Mouse (Mus musculus) embryonic facial prominence, embryonic 11.5 days (tissue): ENCODE results near the gene Klf3. TPM values are rescaled to one million over a fixed set of nuclear protein-coding genes. Genes with fewer than 3 reads are reported as not detected.

Experiments
- ATAC-seq: fragments of 200-750 bp; cut with Nextera tagmentation; replicated peaks from 2 replicates; pipeline ENCODE4 v1.8.0; 2017; ENCODE audit warnings: low read depth; ENCODE audit not compliant: insufficient number of reproducible peaks, low FRiP score, low TSS enrichment
- DNase-seq: peaks from one replicate; pipeline ENCODE4 v3.0.0-alpha.2; 2015; ENCODE audit warnings: low spot score
- H3K27ac ChIP-seq: fragments of 300-500 bp; sonication (generic); replicated peaks from 2 replicates; pipeline ENCODE4 v1.5.1; 2014; ENCODE audit warnings: mild to moderate bottlenecking, low read depth, low read length, control low read depth
- H3K27me3 ChIP-seq: fragments of 300-500 bp; sonication (generic); 2 replicates; pipeline ENCODE4 v1.6.1; 2014; ENCODE audit warnings: mild to moderate bottlenecking, low read length, moderate library complexity, mixed read lengths; ENCODE audit not compliant: control insufficient read depth, insufficient read depth
- H3K36me3 ChIP-seq: fragments of 300-500 bp; sonication (generic); replicated peaks from 2 replicates; pipeline ENCODE4 v1.6.1; 2014; ENCODE audit warnings: low read depth, mild to moderate bottlenecking, low read length, moderate library complexity, mixed read lengths; ENCODE audit not compliant: control insufficient read depth, insufficient read depth
- H3K4me1 ChIP-seq: fragments of 300-500 bp; sonication (generic); 2 replicates; pipeline ENCODE4 v1.6.1; 2014; ENCODE audit warnings: low read length, mixed read lengths; ENCODE audit not compliant: control insufficient read depth, insufficient read depth
- H3K4me2 ChIP-seq: fragments of 300-500 bp; sonication (generic); 2 replicates; pipeline ENCODE4 v1.6.1; 2014; ENCODE audit warnings: low read depth, mild to moderate bottlenecking, control low read depth, low read length, moderate library complexity
- H3K4me3 ChIP-seq: fragments of 300-500 bp; sonication (generic); 2 replicates; pipeline ENCODE4 v1.5.1; 2014; ENCODE audit warnings: low read depth, low read length, control low read depth
- H3K9ac ChIP-seq: fragments of 300-500 bp; sonication (generic); replicated peaks from 2 replicates; pipeline ENCODE4 v1.6.1; 2014; ENCODE audit warnings: mild to moderate bottlenecking, control low read depth, low read length
- H3K9me3 ChIP-seq: fragments of 300-500 bp; sonication (generic); replicated peaks from 2 replicates; pipeline ENCODE4 v1.6.1; 2016; ENCODE audit warnings: mild to moderate bottlenecking, low read length, inconsistent platforms, mixed read lengths; ENCODE audit not compliant: control insufficient read depth
- WGBS: fragments of 180-500 bp; shearing (Covaris S2); extraction: QIAGEN DNeasy Blood & Tissue Kit; methylation state at CpG from one replicate; pipeline ENCODE4 v1.1.7; 2014; 5-methylcytosine and 5-hydroxymethylcytosine counted together
- polyA plus RNA-seq: library from polyadenylated mRNA; unstranded; fragments of >200 nt; fragmentation: Nextera tagmentation; extraction: Ambion mirVana; gene quantifications from 2 replicates; pipeline ENCODE4 v1.2.1, GENCODE M21; 2014

Klf3 gene
- polyA plus RNA-seq, 1 experiment from 2014 or later, result 31.5 TPM

DNA sequence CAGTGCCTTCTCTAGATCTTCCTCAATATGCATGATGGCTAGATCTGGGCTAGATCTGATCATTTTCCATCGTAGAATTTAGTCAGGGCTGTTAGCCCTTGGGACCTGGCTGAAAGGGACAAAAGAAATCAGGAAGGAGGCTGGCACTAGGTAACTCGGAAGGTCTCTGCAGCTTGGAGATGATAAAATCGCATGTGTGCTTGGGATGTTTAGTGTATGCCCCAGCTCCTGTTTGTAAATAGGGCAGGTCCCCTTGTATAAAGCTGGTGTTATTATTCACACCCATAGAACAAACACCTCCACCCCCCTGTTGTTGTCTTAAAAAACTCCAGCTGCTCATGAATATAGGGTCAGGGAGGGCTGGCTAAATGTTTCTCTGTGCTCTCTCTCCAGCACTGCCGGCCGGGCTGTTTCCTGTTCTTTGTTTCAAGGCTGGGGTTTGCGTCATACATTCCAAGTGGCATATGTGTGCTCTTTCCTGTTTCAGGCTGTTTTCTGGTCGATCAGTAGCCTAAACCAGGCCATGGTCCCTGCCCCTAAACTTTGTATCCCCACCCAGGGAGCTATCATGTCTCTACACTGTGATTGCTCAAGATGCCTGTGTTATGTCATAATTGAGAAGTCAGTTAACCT lies 2.8 kb downstream of the Klf3 start:
- Histone ChIP-seq H3K4me1 (peaks cover 10% of the 10 kb centered on the region), H3K36me3 (no peaks in the 10 kb centered on the region), H3K4me2 (peak overlapping the region; percentile 51), H3K27me3 (no peaks in the 10 kb centered on the region), H3K27ac (peak overlapping the region; percentile 87), H3K9ac (peak overlapping the region; percentile 67), H3K4me3 (peak overlapping the region; percentile 26), H3K9me3 (no peaks in the 10 kb centered on the region)
- ATAC-seq (no peak), DNase-seq (peak; percentile 89)
- WGBS, result 1% methylated on average over 7 of the region's 7 CpGs

DNA sequence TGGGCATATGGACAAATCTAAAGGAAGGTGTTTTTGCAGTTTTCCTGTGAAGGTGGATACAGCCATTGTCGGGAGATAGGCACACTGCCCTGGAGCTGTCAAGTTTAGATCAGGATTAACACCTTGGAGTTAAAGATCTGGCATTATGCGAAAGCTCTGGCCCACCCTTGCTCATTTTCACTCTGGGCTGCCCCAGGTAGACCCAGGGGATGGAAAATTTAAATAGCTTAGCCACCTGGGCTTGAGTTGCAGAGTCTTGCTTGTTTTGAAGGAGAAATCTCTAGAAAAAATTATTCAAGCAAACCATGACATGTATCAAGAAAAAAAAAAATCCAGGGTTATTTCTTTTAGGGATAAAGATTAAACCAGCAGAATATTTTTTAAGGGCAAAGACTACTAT lies 3.4 kb downstream of the Klf3 start:
- Histone ChIP-seq H3K4me3 (no peak overlapping the region), H3K4me1 (peaks cover 15% of the 10 kb centered on the region), H3K36me3 (no peaks in the 10 kb centered on the region), H3K4me2 (peak overlapping the region; percentile 51; the same call in 1 of the 2 replicates), H3K9me3 (no peaks in the 10 kb centered on the region), H3K27ac (peak overlapping the region; percentile 87), H3K27me3 (no peaks in the 10 kb centered on the region), H3K9ac (peak overlapping the region; percentile 67)
- no peak for ATAC-seq
- DNase-seq, result peak; percentile 15
- 20% methylated on average over 2 of the region's 2 CpGs for WGBS

DNA sequence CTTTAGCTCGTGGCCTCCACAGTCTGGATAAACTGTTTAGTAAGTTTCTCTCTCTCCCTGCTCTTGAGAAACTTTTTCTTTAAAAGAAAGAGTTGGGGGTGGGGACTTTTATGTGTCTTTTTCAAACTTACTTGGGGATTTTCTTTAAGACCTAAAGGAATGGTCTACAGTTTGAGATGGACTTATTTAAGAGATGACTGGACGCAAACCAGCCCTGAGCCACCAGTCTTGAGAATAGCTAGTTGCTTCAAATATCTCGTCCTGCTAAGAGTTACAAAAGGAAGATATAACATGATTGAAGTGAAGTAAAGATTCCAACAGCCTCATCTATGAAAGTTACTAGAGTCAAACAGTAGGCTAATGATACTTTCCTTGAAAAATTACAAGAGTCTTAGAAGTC lies 4.0 kb downstream of the Klf3 start:
- WGBS, result 66% methylated on average over 3 of the region's 3 CpGs
- no peak for ATAC-seq
- no peak overlapping the region for H3K9ac ChIP-seq
- peaks cover 18% of the 10 kb centered on the region for H3K4me1 ChIP-seq
- H3K27me3 ChIP-seq, result no peaks in the 10 kb centered on the region
- DNase-seq, result no peak
- H3K36me3 ChIP-seq, result no peaks in the 10 kb centered on the region
- H3K4me3 ChIP-seq, result no peak overlapping the region
- no peaks in the 10 kb centered on the region for H3K9me3 ChIP-seq
- no peak overlapping the region for H3K4me2 ChIP-seq
- H3K27ac ChIP-seq, result no peak overlapping the region

DNA sequence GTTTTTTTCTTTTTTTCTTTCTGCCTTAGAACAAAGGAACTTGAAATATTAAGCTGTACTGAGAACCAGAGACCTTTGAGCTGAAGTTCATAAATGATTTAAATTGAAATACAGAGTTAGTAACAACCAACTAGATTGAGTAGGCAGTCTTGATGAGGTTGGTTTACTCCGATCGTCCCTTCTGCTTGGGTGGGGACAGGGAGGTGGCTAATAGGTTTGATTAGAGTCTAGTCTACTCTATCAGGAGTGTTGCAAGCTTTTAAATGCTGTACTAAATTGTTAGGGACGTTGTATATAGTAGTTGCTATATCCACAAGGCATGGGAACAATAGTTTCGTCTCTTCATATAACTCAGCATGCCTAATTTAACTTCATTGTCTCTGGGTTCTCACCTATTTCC lies 4.4 kb downstream of the Klf3 start:
- H3K27me3 ChIP-seq, result no peaks in the 10 kb centered on the region
- H3K4me1 ChIP-seq, result peaks cover 21% of the 10 kb centered on the region
- ATAC-seq (no peak), DNase-seq (no peak)
- no peaks in the 10 kb centered on the region for H3K9me3 ChIP-seq
- WGBS, result 68% methylated on average over 4 of the region's 4 CpGs
- H3K36me3 ChIP-seq, result no peaks in the 10 kb centered on the region
- no peak overlapping the region for H3K4me3 ChIP-seq
- H3K4me2 ChIP-seq, result no peak overlapping the region
- H3K27ac ChIP-seq, result peak overlapping the region; percentile 67; the same call in 1 of the 2 replicates
- no peak overlapping the region for H3K9ac ChIP-seq

DNA sequence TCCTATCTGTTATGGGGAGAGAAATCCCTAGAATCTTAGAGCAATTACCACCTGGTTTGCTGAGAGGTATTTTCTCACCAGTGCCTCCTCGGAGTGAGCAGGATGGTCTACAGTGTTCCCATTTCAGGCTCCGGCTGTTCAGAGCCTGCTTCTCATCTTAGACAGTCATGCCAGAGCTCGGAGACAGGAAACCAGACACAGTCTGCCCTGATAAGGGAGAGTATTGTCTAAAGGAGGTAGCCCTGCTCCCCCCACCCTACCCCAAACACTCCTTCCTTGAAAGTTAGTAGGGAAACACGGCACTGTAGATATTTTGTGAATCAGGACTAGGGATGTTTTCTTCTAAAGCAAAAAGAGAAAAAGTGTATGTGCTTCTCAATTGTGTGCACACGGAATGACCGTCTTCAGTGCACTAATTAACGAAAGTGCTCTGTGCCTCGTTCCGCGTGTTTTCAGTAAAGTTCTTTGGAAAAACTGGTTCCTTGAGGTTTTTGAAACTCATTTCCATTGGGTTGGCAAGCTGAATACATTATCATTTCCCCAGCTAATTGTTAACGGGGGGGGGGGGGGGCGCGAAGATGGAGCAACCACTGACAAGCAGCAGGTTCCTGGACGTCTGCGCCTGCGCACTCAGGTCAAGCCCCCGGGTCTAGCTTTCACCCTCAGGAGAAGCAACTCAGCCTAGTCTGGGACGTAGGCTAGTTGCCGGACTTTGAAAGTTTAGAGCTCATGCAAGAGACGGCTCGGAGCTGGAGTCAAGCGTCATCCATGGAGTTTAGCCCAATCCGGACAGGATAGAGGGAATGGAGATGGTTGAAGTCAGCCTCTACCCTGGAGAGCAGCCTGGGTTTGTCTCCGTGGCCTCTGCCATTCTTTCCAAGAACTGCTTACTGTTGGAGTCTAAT lies 5.2 kb downstream of the Klf3 start:
- peak overlapping the region; percentile 67 for H3K27ac ChIP-seq
- H3K4me2 ChIP-seq, result peak overlapping the region; percentile 21; the same call in 1 of the 2 replicates
- no peaks in the 10 kb centered on the region for H3K36me3 ChIP-seq
- ATAC-seq (no peak), DNase-seq (peak; percentile 39)
- H3K9me3 ChIP-seq, result no peaks in the 10 kb centered on the region
- no peaks in the 10 kb centered on the region for H3K27me3 ChIP-seq
- H3K4me1 ChIP-seq, result peaks cover 26% of the 10 kb centered on the region
- peak overlapping the region; percentile 48 for H3K9ac ChIP-seq
- WGBS, result 49% methylated on average over 24 of the region's 24 CpGs
- no peak overlapping the region for H3K4me3 ChIP-seq

DNA sequence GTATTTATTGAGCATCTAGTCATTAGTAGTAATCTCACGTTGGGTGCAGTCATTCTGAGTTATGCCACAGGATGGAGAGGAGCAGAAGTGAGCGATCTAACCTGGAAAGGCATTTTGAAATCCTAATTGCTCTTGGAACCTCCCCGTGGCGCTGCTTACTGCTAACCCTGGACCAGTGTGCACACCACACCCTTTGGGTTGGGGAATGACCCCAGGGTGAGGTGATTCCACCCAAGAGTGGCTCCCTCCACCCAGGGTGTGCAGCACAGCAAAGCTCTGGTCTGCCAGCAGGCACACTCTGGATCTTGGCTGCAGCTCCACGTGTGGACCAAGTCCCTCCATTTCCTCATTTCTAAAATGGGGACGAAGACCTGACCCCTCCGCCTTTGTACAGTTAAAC lies 6.1 kb downstream of the Klf3 start:
- no peak overlapping the region for H3K4me3 ChIP-seq
- H3K27me3 ChIP-seq, result no peaks in the 10 kb centered on the region
- DNase-seq, result no peak
- ATAC-seq, result no peak
- WGBS, result 83% methylated on average over 7 of the region's 7 CpGs
- H3K4me2 ChIP-seq, result no peak overlapping the region
- H3K36me3 ChIP-seq, result no peaks in the 10 kb centered on the region
- no peaks in the 10 kb centered on the region for H3K9me3 ChIP-seq
- H3K9ac ChIP-seq, result no peak overlapping the region
- peaks cover 26% of the 10 kb centered on the region for H3K4me1 ChIP-seq
- H3K27ac ChIP-seq, result no peak overlapping the region

DNA sequence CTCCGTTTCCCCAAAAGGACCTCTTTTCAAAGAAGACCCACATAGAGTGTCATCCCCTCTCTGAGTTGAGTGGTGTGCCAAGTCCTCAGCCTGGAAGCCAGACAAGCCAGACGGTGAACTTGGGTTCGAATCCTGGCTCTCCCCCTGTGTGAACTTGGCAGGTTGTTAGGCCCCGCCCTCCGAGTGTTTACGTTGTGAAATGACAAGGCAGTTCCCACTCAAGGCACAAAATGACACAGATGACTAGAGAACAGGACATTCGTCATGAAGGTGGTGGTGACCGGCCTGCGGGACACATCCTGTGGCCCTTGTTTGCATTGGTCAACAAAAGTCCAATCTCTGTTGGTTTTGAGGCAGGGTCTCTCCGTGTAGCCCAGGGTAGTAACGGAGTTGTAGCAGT lies 6.7 kb downstream of the Klf3 start:
- Histone ChIP-seq H3K9ac (no peak overlapping the region), H3K4me1 (peaks cover 26% of the 10 kb centered on the region), H3K9me3 (no peaks in the 10 kb centered on the region), H3K4me3 (no peak overlapping the region), H3K4me2 (no peak overlapping the region), H3K27me3 (no peaks in the 10 kb centered on the region), H3K27ac (0 out of 2 replicates have a peak overlapping the region, but pooled peaks have one; percentile 83), H3K36me3 (no peaks in the 10 kb centered on the region)
- no peak for DNase-seq
- no peak for ATAC-seq
- WGBS, result 84% methylated on average over 11 of the region's 11 CpGs
